Mouse (Mus musculus) cerebellum, postnatal 36 days (tissue): ENCODE results near the gene Iqsec1.

Source experiments
- DNase-seq, 2 experiments: peaks; one replicate each; pipeline ENCODE4 v3.0.0; 2021 to 2022; ENCODE audit warnings: mixed read lengths in 2 of 2

Gene Iqsec1

DNA sequence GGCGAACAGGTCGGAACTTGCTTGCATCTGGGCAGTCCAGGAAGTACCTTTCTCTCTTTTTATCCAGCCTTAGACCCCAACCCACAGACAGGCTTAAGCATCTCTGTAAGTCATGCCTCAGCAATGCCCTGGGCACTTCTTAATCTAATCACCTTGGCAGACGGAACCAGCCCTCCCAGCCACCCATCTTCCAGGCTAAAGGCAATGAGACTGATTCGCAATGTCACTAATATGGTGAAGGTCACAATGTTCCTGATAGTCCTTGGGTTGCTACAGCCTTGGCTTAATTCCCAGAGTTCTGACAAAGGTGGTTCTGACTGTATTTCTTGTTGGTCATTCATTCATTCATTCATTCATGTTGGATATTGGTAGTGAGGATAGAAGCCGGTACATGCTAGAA lies 378.2 kb downstream of the Iqsec1 start:
- DNase-seq, result no peak

DNA sequence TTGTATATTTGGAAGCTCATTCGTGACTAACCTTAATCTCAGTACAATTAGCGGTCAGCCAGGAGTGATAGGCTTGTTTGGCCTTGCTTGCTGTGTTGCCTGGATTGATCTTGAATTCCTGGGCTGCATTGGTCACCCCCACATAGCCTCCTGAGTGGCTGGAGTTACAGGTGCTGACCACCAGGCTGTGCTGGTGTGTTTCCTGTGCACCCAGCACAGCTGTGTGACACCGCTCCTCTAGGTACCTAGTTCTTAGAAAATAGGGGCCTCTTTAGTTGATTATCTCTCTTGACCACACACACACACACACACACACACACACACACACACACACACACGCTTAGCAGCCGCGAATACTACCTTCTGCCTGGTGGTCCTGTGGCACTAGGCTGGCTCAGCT lies 380.3 kb downstream of the Iqsec1 start:
- no peak for DNase-seq

DNA sequence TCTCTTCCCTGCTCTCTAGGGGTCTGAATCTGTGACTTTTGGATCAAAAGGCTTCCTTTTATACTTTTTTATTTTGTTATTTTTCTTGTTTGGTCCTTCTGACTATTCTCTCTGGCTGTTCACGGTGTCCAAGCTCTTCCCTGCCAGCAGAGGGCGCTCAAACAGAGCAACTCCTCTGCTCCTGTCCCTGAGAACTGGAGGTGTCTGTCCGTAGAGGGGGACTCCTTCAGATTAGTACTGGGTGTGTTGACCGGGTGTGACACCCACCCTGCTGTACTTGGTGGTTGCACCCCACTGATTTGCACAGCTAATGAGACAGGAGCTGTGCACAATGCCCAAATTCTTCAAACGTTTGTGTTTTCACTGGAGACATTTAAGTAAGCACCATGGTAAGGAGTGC lies 381.3 kb downstream of the Iqsec1 start:
- DNase-seq, result peak; percentile 64 to 67

DNA sequence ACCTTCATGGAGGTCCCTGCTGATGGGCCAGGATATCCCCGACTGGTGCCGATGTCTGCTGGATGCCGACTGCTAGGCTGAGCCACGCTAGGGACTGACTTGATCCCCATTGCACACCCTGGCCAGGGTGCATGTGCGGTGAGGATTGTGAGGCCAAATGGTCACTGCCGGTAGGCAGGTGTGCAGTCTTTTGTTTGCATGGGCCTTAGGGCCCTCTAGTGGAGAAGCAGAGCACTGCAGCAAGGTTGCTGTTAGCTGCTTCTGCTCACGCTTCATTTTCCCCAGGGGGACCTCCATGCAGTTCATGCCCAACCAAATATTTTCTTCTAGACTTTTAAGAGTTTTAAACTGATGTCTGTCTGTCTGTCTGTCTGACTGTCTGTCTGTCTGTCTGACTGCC lies 381.9 kb downstream of the Iqsec1 start:
- peak; percentile 70 to 72 for DNase-seq
